Mouse (Mus musculus) kidney, postnatal 4 days (tissue): ENCODE results near the gene Recql5.

Experiments used
- DNase-seq, 2 experiments: peaks; one replicate each; pipeline ENCODE4 v3.0.0; 2021; ENCODE audit warnings: mixed read lengths in 2 of 2

The Recql5 gene

GRCm38 (mm10) chr11:115900561-115901337 lies 32.5 kb downstream of the Recql5 start:
- DNase-seq: no peak

- peak; percentile 73 to 83 for DNase-seq
These were observed 33.6 kb downstream of the Recql5 start, which contains the start of gene Smim5 for GRCm38 (mm10) chr11:115899486-115900266. Gene Smim5, plus strand, starts transcription at chr11:115899966.

GRCm38 (mm10) chr11:115898886-115899285 lies 34.4 kb downstream of the Recql5 start:
- peak; percentile 63 to 73 for DNase-seq

GRCm38 (mm10) chr11:115898446-115898845 lies 34.8 kb downstream of the Recql5 start:
- DNase-seq: no peak

GRCm38 (mm10) chr11:115894755-115895520 lies 38.3 kb downstream of the Recql5 start:
- peak in 1 of 2 experiments; percentile 50 for DNase-seq

GRCm38 (mm10) chr11:115893071-115893470 lies 40.2 kb downstream of the Recql5 start:
- no peak for DNase-seq

- DNase-seq: no peak
These were observed 41.1 kb downstream of the Recql5 start for GRCm38 (mm10) chr11:115892213-115892612.

GRCm38 (mm10) chr11:115889159-115889558 lies 44.1 kb downstream of the Recql5 start:
- DNase-seq: no peak

GRCm38 (mm10) chr11:115888020-115888419 lies 45.3 kb downstream of the Recql5 start:
- DNase-seq: no peak

- no peak for DNase-seq
These were observed 46.8 kb downstream of the Recql5 start for GRCm38 (mm10) chr11:115886446-115886845.

GRCm38 (mm10) chr11:115885281-115885680 lies 48.0 kb downstream of the Recql5 start:
- no peak for DNase-seq

- no peak for DNase-seq
These were observed 48.9 kb downstream of the Recql5 start for GRCm38 (mm10) chr11:115884361-115884760.

- no peak for DNase-seq
These were observed 50.0 kb downstream of the Recql5 start for GRCm38 (mm10) chr11:115883251-115883650.

GRCm38 (mm10) chr11:115881002-115881401 lies 52.3 kb downstream of the Recql5 start:
- peak; percentile 48 to 49 for DNase-seq

GRCm38 (mm10) chr11:115878071-115878470 lies 55.2 kb downstream of the Recql5 start:
- DNase-seq: peak; percentile 24 to 38

- peak; percentile 47 to 66 for DNase-seq
These were observed 56.0 kb downstream of the Recql5 start for GRCm38 (mm10) chr11:115877174-115877755.

- no peak for DNase-seq
These were observed 56.8 kb downstream of the Recql5 start for GRCm38 (mm10) chr11:115876438-115876837.

- DNase-seq: no peak
These were observed 57.3 kb downstream of the Recql5 start for GRCm38 (mm10) chr11:115875935-115876334.

- no peak for DNase-seq
These were observed 60.8 kb downstream of the Recql5 start for GRCm38 (mm10) chr11:115872437-115872836.

GRCm38 (mm10) chr11:115869393-115869792 lies 63.9 kb downstream of the Recql5 start:
- no peak for DNase-seq

- no peak for DNase-seq
These were observed 69.4 kb downstream of the Recql5 start for GRCm38 (mm10) chr11:115863895-115864294.

GRCm38 (mm10) chr11:115859143-115859945 lies 73.9 kb downstream of the Recql5 start:
- DNase-seq: peak; percentile 94 to 95
